Mouse (Mus musculus): ENCODE data around the gene Vamp9. TPM values are rescaled to one million over a fixed set of nuclear protein-coding genes. Genes with fewer than 3 reads are reported as not detected.

The Vamp9 gene
- polyA plus RNA-seq, 1 experiment: not detected

DNA sequence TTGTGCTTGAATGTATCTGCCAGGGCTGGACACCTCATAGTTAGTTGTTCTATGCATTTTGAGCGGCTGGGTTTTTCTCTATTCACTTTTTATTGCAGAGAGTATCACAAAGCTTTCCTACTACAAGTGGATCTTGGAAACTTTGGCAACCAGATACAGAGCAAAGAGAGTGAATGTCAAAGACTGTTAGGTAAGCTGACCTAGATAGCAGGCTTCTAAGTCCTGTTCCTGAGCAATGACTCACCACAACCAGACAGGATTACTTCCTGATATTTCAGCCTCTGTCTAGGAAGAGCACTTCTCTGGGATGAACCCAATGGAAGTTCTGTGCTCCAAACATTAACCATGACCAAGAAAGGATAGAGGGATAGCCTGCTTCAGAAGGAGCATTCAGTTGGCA lies 40.3 kb upstream of the Vamp9 start:
- H3K27me3 ChIP-seq (ENCODE audit: control insufficient read depth, insufficient read depth, insufficient read length): peaks cover 3% of the 10 kb centered on the region
- no peaks in the 10 kb centered on the region for H3K79me2 ChIP-seq (ENCODE audit: control insufficient read depth, insufficient read depth)
- TF ChIP-seq FOSL1 (IDR thresholded peaks at IDR 0.05; ENCODE audit: insufficient read depth, low read length, poor library complexity, severe bottlenecking) (no peak), USF1 (IDR thresholded peaks at IDR 0.05; ENCODE audit: low read depth) (no peak), MYOG (IDR thresholded peaks at IDR 0.05; ENCODE audit: control insufficient read depth, extremely low read depth, insufficient read length) (no peak), MYOD1 (IDR thresholded peaks at IDR 0.05; ENCODE audit: control insufficient read depth, insufficient read length, low read depth) (no peak), CTCF (IDR thresholded peaks at IDR 0.05; ENCODE audit: control insufficient read depth, insufficient read depth, insufficient read length) (no peak), MAX (IDR thresholded peaks at IDR 0.05) (no peak), CEBPB (IDR thresholded peaks at IDR 0.05; ENCODE audit: low read depth) (no peak)

DNA sequence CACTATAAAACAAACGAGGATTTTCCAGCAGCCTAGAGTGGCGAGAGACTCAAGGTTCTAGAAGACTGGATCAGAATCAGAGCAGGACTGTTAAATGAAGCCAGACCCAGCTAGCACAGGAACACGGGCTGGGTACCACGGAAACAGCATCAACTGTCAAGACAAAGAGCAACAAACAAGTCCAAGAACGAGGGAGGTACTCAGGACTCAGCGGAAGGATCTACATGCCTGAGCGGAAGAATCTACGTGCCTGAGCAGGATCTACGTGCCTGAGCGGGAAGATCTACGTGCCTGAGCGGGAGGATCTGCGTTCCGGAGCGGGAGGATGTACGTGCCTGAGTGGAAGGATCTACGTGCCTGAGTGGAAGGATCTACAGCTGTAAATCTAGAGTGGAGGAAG lies 37.8 kb upstream of the Vamp9 start:
- H3K27me3 ChIP-seq (ENCODE audit: control insufficient read depth, insufficient read depth, insufficient read length): no peaks in the 10 kb centered on the region
- H3K79me2 ChIP-seq (ENCODE audit: control insufficient read depth, insufficient read depth): no peaks in the 10 kb centered on the region
- H3K36me3 ChIP-seq (ENCODE audit: control insufficient read depth, insufficient read depth): no peaks in the 10 kb centered on the region
- no peak overlapping the region for H3K4me3 ChIP-seq (ENCODE audit: insufficient read depth, poor library complexity, severe bottlenecking)
- H3K79me3 ChIP-seq (ENCODE audit: low read depth): no peaks in the 10 kb centered on the region
- H3ac ChIP-seq (ENCODE audit: control insufficient read depth, insufficient read length, low read depth): no peak overlapping the region
- TF ChIP-seq MYOG (IDR thresholded peaks at IDR 0.05; ENCODE audit: control insufficient read depth, extremely low read depth, insufficient read length) (no peak), CEBPB (IDR thresholded peaks at IDR 0.05; ENCODE audit: low read depth) (no peak), USF1 (IDR thresholded peaks at IDR 0.05; ENCODE audit: low read depth) (no peak), CTCF (IDR thresholded peaks at IDR 0.05; ENCODE audit: control insufficient read depth, insufficient read depth, insufficient read length) (no peak), MYOD1 (IDR thresholded peaks at IDR 0.05; ENCODE audit: control insufficient read depth, insufficient read length, low read depth) (no peak)

More for the DNA sequence above, 40.3 kb upstream of the Vamp9 start:
- no peak overlapping the region for H3K4me3 ChIP-seq (ENCODE audit: insufficient read depth, poor library complexity, severe bottlenecking)
- no peaks in the 10 kb centered on the region for H3K79me3 ChIP-seq (ENCODE audit: low read depth)
- H3ac ChIP-seq (ENCODE audit: control insufficient read depth, insufficient read length, low read depth): no peak overlapping the region
- H3K36me3 ChIP-seq (ENCODE audit: control insufficient read depth, insufficient read depth): no peaks in the 10 kb centered on the region

DNA sequence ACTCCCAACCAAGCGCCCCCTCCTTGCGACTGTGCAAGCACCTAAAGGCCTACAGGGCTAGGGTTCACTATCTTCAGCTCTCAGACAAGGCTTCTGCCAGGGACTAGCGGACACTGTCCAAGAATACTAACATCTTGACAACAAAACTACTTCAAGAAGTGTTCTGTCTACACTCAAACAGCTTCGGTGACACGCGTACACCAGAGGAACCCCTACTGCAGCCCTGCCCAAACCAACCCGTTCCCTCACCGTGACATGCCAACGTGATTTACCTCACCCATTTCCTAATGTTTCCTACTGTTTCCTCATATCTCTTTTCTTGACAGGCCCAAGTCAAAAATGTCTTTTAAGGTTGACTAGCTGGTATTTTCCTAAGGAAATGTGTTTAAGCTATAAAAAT lies 37.1 kb upstream of the Vamp9 start:
- no peak overlapping the region for H3ac ChIP-seq (ENCODE audit: control insufficient read depth, insufficient read length, low read depth)
- no peaks in the 10 kb centered on the region for H3K79me2 ChIP-seq (ENCODE audit: control insufficient read depth, insufficient read depth)
- TF ChIP-seq MYOD1 (IDR thresholded peaks at IDR 0.05; ENCODE audit: control insufficient read depth, insufficient read length, low read depth) (no peak), CTCF (IDR thresholded peaks at IDR 0.05; ENCODE audit: control insufficient read depth, insufficient read depth, insufficient read length) (no peak)
- no peaks in the 10 kb centered on the region for H3K27me3 ChIP-seq (ENCODE audit: control insufficient read depth, insufficient read depth, insufficient read length)
- H3K36me3 ChIP-seq (ENCODE audit: control insufficient read depth, insufficient read depth): no peaks in the 10 kb centered on the region
- no peak overlapping the region for H3K4me3 ChIP-seq (ENCODE audit: insufficient read depth, poor library complexity, severe bottlenecking)
- no peaks in the 10 kb centered on the region for H3K79me3 ChIP-seq (ENCODE audit: low read depth)

DNA sequence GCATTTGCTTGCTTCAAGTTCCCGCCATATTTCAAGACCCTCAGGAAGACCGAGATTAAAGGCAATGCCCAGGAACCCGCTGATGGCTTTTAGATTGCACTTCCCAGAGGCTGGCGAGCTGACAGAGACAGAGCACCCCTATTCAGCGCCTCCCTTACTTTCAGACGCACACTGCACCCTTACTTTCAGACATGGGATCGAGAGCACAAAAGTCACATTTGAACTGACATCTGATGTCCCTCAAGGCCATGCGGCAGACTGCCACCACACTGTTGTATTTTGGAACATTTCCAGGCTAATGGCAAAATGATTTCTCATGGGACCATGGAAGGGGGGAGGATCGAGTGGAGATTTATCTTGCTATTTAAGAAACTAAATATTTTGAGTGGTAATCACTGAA lies 28.5 kb upstream of the Vamp9 start:
- Histone ChIP-seq H3ac (ENCODE audit: control insufficient read depth, insufficient read length, low read depth) (no peak overlapping the region), H3K79me3 (ENCODE audit: low read depth) (no peaks in the 10 kb centered on the region), H3K79me2 (ENCODE audit: control insufficient read depth, insufficient read depth) (no peaks in the 10 kb centered on the region), H3K36me3 (ENCODE audit: control insufficient read depth, insufficient read depth) (no peaks in the 10 kb centered on the region), H3K27me3 (ENCODE audit: control insufficient read depth, insufficient read depth, insufficient read length) (no peaks in the 10 kb centered on the region), H3K4me3 (ENCODE audit: insufficient read depth, poor library complexity, severe bottlenecking) (no peak overlapping the region)
- no peak for TF ChIP-seq MAX (IDR thresholded peaks at IDR 0.05)
- TF ChIP-seq CTCF (IDR thresholded peaks at IDR 0.05; ENCODE audit: control insufficient read depth, insufficient read depth, insufficient read length): no peak
- no peak for TF ChIP-seq MYOD1 (IDR thresholded peaks at IDR 0.05; ENCODE audit: control insufficient read depth, insufficient read length, low read depth)
- no peak for TF ChIP-seq CEBPB (IDR thresholded peaks at IDR 0.05; ENCODE audit: low read depth)

DNA sequence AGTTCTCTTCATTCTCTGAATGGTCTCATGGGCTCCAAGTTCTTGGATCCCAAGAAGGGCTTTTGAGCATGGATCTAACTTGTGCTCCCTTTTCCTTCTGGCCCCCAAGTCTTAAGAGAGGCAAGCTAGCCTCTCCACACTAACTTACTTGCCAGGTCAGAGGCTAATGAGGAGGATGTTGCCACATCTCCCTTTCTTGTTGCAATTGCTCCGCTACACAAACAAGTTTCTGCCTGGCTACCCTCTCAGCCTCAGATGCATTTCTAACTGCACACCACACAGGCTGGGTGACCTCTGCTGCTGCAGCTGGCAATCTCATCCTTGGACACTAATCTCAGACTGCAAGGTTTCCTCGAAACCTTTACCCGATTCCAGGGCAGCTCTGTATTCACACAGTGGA lies 23.6 kb upstream of the Vamp9 start:
- Histone ChIP-seq H3K36me3 (ENCODE audit: control insufficient read depth, insufficient read depth) (no peaks in the 10 kb centered on the region), H3ac (ENCODE audit: control insufficient read depth, insufficient read length, low read depth) (no peak overlapping the region), H3K27me3 (ENCODE audit: control insufficient read depth, insufficient read depth, insufficient read length) (no peaks in the 10 kb centered on the region), H3K79me2 (ENCODE audit: control insufficient read depth, insufficient read depth) (no peaks in the 10 kb centered on the region), H3K79me3 (ENCODE audit: low read depth) (no peaks in the 10 kb centered on the region), H3K4me3 (ENCODE audit: insufficient read depth, poor library complexity, severe bottlenecking) (no peak overlapping the region)
- TF ChIP-seq FOSL1 (IDR thresholded peaks at IDR 0.05; ENCODE audit: insufficient read depth, low read length, poor library complexity, severe bottlenecking): no peak
- no peak for TF ChIP-seq MYOG (IDR thresholded peaks at IDR 0.05; ENCODE audit: control insufficient read depth, extremely low read depth, insufficient read length)
- no peak for TF ChIP-seq MAX (IDR thresholded peaks at IDR 0.05)
- no peak for TF ChIP-seq CEBPB (IDR thresholded peaks at IDR 0.05; ENCODE audit: low read depth)
- no peak for TF ChIP-seq MYOD1 (IDR thresholded peaks at IDR 0.05; ENCODE audit: control insufficient read depth, insufficient read length, low read depth)
- TF ChIP-seq USF1 (IDR thresholded peaks at IDR 0.05; ENCODE audit: low read depth): no peak
- TF ChIP-seq CTCF (IDR thresholded peaks at IDR 0.05; ENCODE audit: control insufficient read depth, insufficient read depth, insufficient read length): no peak

DNA sequence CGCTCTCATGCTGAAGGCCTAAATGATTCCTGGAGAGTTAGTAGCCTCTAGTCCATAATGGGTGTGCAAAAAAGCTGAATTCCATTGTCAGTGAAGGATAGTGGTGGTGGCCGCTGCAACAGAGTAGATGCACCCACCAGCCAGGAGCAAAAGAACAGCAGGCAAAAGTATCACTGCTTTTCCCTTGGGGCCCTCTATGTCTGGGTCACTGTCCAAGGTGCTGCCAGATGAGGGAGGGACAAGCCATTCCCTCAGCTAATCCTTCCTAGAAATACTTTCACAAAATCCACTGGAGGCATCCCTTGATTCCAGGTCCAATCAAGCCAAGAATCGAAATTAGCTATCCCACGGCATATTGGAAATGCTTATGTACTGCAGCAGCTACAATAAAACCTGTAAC lies 22.0 kb upstream of the Vamp9 start:
- H3ac ChIP-seq (ENCODE audit: control insufficient read depth, insufficient read length, low read depth): no peak overlapping the region
- TF ChIP-seq CEBPB (IDR thresholded peaks at IDR 0.05; ENCODE audit: low read depth) (no peak), MAX (IDR thresholded peaks at IDR 0.05) (no peak), USF1 (IDR thresholded peaks at IDR 0.05; ENCODE audit: low read depth) (no peak), MYOD1 (IDR thresholded peaks at IDR 0.05; ENCODE audit: control insufficient read depth, insufficient read length, low read depth) (no peak), MYOG (IDR thresholded peaks at IDR 0.05; ENCODE audit: control insufficient read depth, extremely low read depth, insufficient read length) (no peak), FOSL1 (IDR thresholded peaks at IDR 0.05; ENCODE audit: insufficient read depth, low read length, poor library complexity, severe bottlenecking) (no peak), CTCF (IDR thresholded peaks at IDR 0.05; ENCODE audit: control insufficient read depth, insufficient read depth, insufficient read length) (no peak)
- no peak overlapping the region for H3K4me3 ChIP-seq (ENCODE audit: insufficient read depth, poor library complexity, severe bottlenecking)
- H3K79me3 ChIP-seq (ENCODE audit: low read depth): no peaks in the 10 kb centered on the region
- H3K36me3 ChIP-seq (ENCODE audit: control insufficient read depth, insufficient read depth): no peaks in the 10 kb centered on the region
- H3K27me3 ChIP-seq (ENCODE audit: control insufficient read depth, insufficient read depth, insufficient read length): no peaks in the 10 kb centered on the region
- H3K79me2 ChIP-seq (ENCODE audit: control insufficient read depth, insufficient read depth): no peaks in the 10 kb centered on the region
